Mouse (Mus musculus): ENCODE measurements at regions not wholly inside any gene's neighbourhood (a gene's known extent, or its start where the extent isn't known, plus 50 kb on each side); places are given as distances from the start of the nearest gene placed in this dataset.

DNA sequence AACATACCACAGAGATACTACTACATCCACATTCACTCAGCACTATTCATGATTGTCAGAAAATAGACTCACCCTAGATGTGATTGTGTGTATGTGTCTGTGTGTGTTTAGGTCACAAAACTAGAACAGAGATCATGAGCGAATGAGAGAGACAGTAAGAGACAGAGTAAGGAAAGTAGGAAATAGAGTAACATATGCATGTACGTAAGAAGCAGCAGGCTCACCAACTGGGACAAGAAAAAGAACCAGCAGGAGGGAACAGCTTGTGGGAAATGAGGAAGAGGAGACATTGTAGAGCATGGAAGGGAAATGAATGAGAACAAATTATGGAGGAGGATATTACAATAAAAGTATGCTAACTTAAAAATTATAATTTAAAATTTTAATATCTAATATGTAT is 912.9 kb upstream of the Jmjd1c start:
- TF ChIP-seq EP300 (optimal IDR thresholded peaks at IDR 0.05) (no peak), CTCF (IDR thresholded peaks at IDR 0.05; ENCODE audit: low read depth) (no peak)
